Mouse (Mus musculus) pancreas, adult 10 weeks (tissue): ENCODE results near the gene Fsip2. TPM values are rescaled to one million over a fixed set of nuclear protein-coding genes. Genes with fewer than 3 reads are reported as not detected.

Source experiments
- polyA plus RNA-seq: library from polyadenylated mRNA; stranded (reverse); fragments of 350-450 nt; fragmentation: Illumina TruSeq; extraction: RNeasy Lipid Tissue Mini Kit (QIAGEN cat#74804); gene quantifications from one replicate; pipeline ENCODE4 v1.2.3, GENCODE M21; 2015; ENCODE audit warnings: low read depth, low replicate concordance; ENCODE audit not compliant: insufficient read depth

Gene Fsip2
- not detected for polyA plus RNA-seq

GRCm38 (mm10) chr2:82943472-82943871 is at the start of gene Fsip2:
Gene Fsip2 (plus strand): TSS chr2:82943634.

